Mouse (Mus musculus) kidney, adult 2 months (tissue): ENCODE measurements around the gene Pign.

Experiments used
- CTCF ChIP-seq: fragments of 200-500 bp; conservative IDR thresholded peaks from 2 replicates; pipeline ENCODE4 v1.5.1; 2011; ENCODE audit warnings: low read depth, mild to moderate bottlenecking, control low read depth, low read length, moderate library complexity, mixed read lengths; ENCODE audit not compliant: insufficient read depth, insufficient read length
- POLR2A ChIP-seq: fragments of 200-500 bp; IDR thresholded peaks from one replicate; pipeline ENCODE4 v1.6.1; 2011; ENCODE audit warnings: low read depth, low read length, control low read depth

DNA sequence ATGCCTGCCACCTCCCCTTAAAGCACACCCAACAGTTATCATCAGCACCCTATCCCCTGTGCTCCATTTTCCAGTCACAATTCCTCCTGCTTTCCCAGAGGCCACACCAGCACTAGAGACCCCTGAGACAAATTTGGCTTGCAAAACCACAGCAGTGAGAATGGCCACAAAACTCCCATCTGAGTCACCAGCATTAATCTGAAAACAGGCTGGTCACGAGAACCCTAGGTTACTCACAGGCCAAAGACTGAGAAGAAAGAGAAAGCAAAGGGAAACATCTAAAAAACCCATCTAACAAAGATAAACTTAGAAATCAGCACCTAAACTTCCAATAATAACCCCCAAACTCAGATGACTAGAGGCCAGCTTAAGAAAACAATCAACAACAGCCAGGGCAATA, 12.8 kb downstream of the Pign start:
- TF ChIP-seq CTCF (no peak), POLR2A (no peak)
